Mouse (Mus musculus) urinary bladder, postnatal 14 days (tissue): Measurements from ENCODE around the gene Gm20388.

Experiments used
- DNase-seq: peaks from one replicate; pipeline ENCODE4 v3.0.0; 2021; ENCODE audit warnings: low spot score

Gene Gm20388

GRCm38 (mm10) chr8:121258126-121258792, 1347.6 kb downstream of the Gm20388 start:
- DNase-seq, result peak; percentile 24

DNA sequence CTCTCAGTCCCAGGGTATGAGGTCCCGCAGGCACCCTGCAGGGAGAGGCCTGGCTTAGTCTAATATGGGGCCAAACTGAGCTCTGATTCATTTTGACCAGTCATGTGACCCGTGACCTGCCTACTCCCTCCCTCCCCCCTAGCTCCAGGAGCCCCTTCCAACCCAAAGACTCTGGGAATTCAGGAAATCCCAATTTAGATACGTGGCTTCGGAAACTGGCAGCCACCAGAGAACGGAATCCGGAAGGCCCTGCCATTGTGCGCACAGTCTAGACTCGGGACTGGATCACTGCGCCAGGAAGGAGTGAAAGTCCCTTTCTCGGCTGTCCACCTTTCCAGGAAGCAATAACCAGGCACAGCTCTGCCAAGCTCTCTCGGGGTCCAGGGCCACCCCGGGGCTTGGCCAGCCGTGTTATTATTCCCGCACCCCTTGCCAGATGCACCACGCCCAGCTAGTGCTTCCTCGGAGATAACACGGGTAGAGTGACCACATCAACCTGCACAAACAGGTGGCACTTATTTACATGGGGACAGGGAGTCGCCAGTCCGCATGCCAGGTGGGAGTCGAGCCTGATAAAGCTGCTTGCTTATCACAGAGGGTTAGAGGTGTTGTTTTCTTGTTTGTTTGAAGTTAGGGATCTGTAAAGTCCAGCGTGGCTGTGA, 1352.2 kb downstream of the Gm20388 start:
- DNase-seq, result peak; percentile 48

- peak; percentile 64 for DNase-seq
These were observed 1352.7 kb downstream of the Gm20388 start for GRCm38 (mm10) chr8:121263390-121263775.

DNA sequence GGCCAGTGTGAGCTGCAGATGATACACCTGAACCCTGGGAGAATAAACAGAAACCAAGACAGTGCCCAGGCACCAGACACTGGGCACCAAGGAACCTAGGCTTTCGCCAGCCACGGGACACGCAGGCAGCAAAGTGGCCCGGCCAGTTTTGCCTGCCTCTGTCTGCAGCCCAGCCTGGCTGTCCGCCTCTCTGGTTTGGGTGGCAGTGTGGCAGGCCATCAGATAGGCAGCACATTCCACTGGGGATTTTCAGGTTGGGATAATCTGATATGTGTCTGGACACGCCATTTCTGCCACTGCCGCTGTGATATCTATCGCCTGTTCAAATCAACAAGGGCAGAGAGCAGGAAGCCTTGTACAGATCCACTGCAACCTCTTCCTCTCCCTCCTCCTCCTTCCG, 1353.6 kb downstream of the Gm20388 start:
- DNase-seq, result peak; percentile 77

- DNase-seq, result no peak
These were observed 1360.9 kb downstream of the Gm20388 start for GRCm38 (mm10) chr8:121271542-121271941.

- DNase-seq, result no peak
These were observed 1362.6 kb downstream of the Gm20388 start for GRCm38 (mm10) chr8:121273195-121273594.

- DNase-seq, result no peak
These were observed 1363.0 kb downstream of the Gm20388 start for GRCm38 (mm10) chr8:121273620-121274019.

GRCm38 (mm10) chr8:121280414-121280813, 1369.8 kb downstream of the Gm20388 start:
- no peak for DNase-seq

- DNase-seq, result no peak
These were observed 1378.7 kb downstream of the Gm20388 start for GRCm38 (mm10) chr8:121289346-121289745.

DNA sequence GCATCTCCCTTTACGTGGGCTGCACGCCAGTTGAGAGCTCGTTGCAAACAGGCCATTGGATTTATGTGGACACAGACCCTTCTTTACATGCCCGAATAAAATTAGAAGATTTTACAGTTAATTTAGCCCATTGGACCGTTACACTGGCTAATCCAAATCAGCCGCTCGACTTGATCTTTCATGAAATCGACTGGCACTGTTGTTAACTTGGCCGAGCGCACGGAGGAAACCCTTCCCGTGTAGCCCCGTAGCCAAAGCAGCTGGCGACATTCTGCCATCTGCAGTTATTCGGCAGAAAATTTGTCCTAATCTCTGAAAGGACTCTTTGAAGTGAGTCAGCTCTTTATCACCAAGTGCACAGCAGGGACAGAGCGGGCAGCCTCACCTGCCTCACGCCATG, 1379.9 kb downstream of the Gm20388 start:
- no peak for DNase-seq

DNA sequence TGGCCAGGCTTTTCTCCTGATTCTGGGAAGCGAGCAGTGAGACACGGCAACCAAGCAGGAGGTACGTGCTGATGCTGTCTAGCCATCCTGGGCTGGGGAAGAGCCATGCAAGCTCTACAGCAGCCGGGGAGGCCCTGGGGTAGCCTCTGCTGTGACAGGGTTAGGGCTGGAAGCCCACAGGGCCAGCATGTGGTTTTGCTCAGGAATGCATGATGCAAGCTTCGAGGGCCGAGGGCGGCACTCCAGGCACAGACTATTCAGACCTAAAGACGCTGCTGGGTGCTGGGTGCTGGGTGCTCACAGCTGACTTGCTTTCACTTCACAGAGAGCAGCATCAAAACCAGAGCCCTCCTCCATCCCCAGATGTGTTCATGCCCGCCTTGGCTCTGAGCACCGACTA, 1382.8 kb downstream of the Gm20388 start:
- no peak for DNase-seq

GRCm38 (mm10) chr8:121294234-121295108, 1383.8 kb downstream of the Gm20388 start:
- DNase-seq, result no peak

- no peak for DNase-seq
These were observed 1385.4 kb downstream of the Gm20388 start for GRCm38 (mm10) chr8:121296082-121296481.

DNA sequence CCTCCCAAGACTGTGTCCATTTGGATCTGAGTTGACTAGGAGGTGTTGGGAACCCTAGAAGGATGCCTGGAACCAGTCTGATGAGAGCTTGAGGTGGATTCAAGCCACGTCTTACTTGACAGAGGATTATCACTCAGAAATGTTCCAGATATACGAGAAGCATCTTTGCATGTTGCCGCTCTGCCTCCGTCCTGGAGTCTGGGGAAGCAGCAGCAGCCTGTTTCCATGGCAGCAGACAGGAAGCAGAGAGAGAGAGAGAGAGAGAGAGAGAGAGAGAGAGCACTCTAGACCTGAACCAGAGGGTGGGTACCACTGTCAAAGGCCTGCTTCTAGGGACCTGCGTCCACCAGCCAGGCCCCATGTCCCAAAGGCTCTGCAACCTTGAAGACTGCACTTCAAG, 1386.0 kb downstream of the Gm20388 start:
- DNase-seq, result no peak

GRCm38 (mm10) chr8:121297299-121297698, 1386.7 kb downstream of the Gm20388 start:
- DNase-seq, result no peak

GRCm38 (mm10) chr8:121300066-121300465, 1389.4 kb downstream of the Gm20388 start:
- DNase-seq, result no peak

- DNase-seq, result no peak
These were observed 1390.1 kb downstream of the Gm20388 start for GRCm38 (mm10) chr8:121300501-121301411.

GRCm38 (mm10) chr8:121301431-121301830, 1390.8 kb downstream of the Gm20388 start:
- DNase-seq, result no peak

DNA sequence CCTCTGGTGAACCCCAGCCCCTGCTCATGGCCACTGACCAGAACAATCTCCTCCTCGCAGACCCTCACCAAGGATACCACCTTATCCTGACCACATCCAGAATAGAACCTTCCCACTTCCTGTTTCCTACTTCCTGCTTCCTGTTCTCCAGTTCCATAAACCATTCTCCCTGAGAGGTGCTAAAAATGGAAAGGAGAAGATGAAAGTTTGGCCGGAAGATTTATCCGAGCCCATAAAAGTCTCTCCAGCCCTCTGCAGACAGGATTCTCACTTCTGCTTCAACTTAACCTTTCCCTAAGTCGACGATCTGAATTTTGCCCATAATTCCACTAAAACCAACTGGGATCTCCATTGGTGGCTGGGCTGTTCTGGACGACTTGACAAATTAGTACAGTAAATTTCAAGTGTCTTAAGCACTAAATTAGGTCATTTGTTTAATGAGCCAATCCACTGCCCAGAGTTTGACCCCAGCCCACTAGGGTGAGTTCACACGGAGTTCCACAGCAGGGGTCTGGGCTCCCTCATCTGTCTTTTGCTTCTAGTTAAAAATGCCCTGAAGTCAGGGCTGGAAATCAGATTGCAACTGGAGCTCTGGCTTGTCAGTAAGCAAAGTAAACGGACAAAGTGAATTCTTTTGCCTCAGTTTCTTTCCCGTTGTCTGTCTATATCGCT, 1391.5 kb downstream of the Gm20388 start:
- DNase-seq, result no peak

- DNase-seq, result no peak
These were observed 1397.1 kb downstream of the Gm20388 start for GRCm38 (mm10) chr8:121307723-121308122.
